Mouse (Mus musculus) embryonic facial prominence, embryonic 15.5 days (tissue): ENCODE data around the gene Mob2. TPM values are rescaled to one million over a fixed set of nuclear protein-coding genes. Genes with fewer than 3 reads are reported as not detected.

ENCODE experiments used
- ATAC-seq: fragments of 200-750 bp; cut with Nextera tagmentation; 2 replicates; pipeline ENCODE4 v1.8.0; 2017; ENCODE audit warnings: low read depth, moderate TSS enrichment; ENCODE audit not compliant: insufficient number of reproducible peaks, low FRiP score, low TSS enrichment
- H3K27ac ChIP-seq: fragments of 300-500 bp; sonication (generic); replicated peaks from 2 replicates; pipeline ENCODE4 v1.5.1; 2015; ENCODE audit warnings: mild to moderate bottlenecking, inconsistent platforms
- H3K27me3 ChIP-seq: fragments of 300-500 bp; sonication (generic); 2 replicates; pipeline ENCODE4 v1.6.1; 2015; ENCODE audit warnings: inconsistent platforms
- H3K36me3 ChIP-seq: fragments of 300-500 bp; sonication (generic); 2 replicates; pipeline ENCODE4 v1.6.1; 2015; ENCODE audit warnings: mild to moderate bottlenecking, inconsistent platforms
- H3K4me1 ChIP-seq: fragments of 300-500 bp; sonication (generic); 2 replicates; pipeline ENCODE4 v1.6.1; 2015; ENCODE audit warnings: inconsistent platforms
- H3K4me2 ChIP-seq: fragments of 300-500 bp; sonication (generic); replicated peaks from 2 replicates; pipeline ENCODE4 v1.6.1; 2015; ENCODE audit warnings: mild to moderate bottlenecking, inconsistent platforms
- H3K4me3 ChIP-seq: fragments of 300-500 bp; sonication (generic); replicated peaks from 2 replicates; pipeline ENCODE4 v1.5.1; 2015; ENCODE audit warnings: mild to moderate bottlenecking, inconsistent platforms
- H3K9ac ChIP-seq: fragments of 300-500 bp; sonication (generic); 2 replicates; pipeline ENCODE4 v1.6.1; 2015; ENCODE audit warnings: inconsistent platforms
- H3K9me3 ChIP-seq: fragments of 300-500 bp; sonication (generic); replicated peaks from 2 replicates; pipeline ENCODE4 v1.6.1; 2016; ENCODE audit warnings: inconsistent platforms
- WGBS: fragments of 180-500 bp; shearing (Covaris S2); methylation state at CpG from one replicate; pipeline ENCODE4 v1.1.7; 2015; 5-methylcytosine and 5-hydroxymethylcytosine counted together
- polyA plus RNA-seq: library from polyadenylated mRNA; unstranded; fragments of >200 nt; fragmentation: Nextera tagmentation; extraction: Ambion mirVana; gene quantifications from 2 replicates; pipeline ENCODE4 v1.2.1, GENCODE M21; 2015

The Mob2 gene
- polyA plus RNA-seq, 1 experiment from 2014 or later: 79.5 TPM

DNA sequence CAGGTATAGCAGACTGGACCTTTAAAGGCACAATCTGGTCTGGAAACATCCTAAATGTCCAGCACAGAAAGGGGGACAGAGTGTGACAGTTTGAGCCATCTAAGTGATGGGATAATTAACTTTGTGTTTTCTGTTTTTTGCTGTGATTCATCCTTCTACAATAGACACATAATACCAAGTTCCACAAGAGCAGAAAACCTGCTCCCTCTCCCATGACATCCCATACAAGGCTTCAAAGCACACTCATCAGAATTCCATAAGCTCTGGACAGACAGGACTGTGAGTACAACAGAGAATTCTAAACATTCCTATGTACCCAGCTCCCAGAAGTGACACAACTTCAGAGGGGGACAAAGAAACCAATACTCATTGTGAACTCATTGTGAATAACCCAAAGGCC lies 10.3 kb downstream of the Mob2 start:
- H3K27me3 ChIP-seq: no peaks in the 10 kb centered on the region
- no peak overlapping the region for H3K4me2 ChIP-seq
- H3K36me3 ChIP-seq: peaks cover 7% of the 10 kb centered on the region
- no peaks in the 10 kb centered on the region for H3K4me1 ChIP-seq
- no peak for ATAC-seq
- no peak overlapping the region for H3K4me3 ChIP-seq
- no peaks in the 10 kb centered on the region for H3K9me3 ChIP-seq
- H3K27ac ChIP-seq: no peak overlapping the region
- H3K9ac ChIP-seq: no peak overlapping the region

DNA sequence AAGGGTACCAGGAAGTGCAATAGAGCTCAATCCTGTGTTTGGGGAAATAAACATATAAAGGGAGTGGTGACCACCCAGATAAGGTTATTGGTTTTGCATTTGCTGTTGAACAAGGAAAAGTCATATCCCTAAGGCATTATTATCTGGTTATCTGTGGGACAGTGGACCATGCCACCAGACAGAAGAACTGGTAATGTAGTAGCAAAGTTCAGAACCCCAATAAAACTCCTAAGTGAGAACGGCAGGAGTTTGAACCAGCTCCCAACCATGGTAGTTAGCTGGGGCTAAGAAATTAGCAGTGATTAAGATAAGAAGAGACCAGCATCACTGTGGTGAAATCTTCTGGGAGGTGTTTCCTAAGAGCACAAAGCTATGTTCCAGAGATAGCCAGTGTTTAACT lies 14.9 kb downstream of the Mob2 start:
- H3K27ac ChIP-seq: no peak overlapping the region
- no peaks in the 10 kb centered on the region; the same call in 1 of the 2 replicates for H3K36me3 ChIP-seq
- H3K4me1 ChIP-seq: no peaks in the 10 kb centered on the region
- H3K4me3 ChIP-seq: no peak overlapping the region
- no peak overlapping the region for H3K9ac ChIP-seq
- WGBS: 89% methylated on average over 1 of the region's 1 CpGs
- H3K27me3 ChIP-seq: no peaks in the 10 kb centered on the region
- ATAC-seq: no peak
- no peak overlapping the region for H3K4me2 ChIP-seq
- no peaks in the 10 kb centered on the region for H3K9me3 ChIP-seq

- H3K36me3 ChIP-seq: no peaks in the 10 kb centered on the region; the same call in 1 of the 2 replicates
- no peak for ATAC-seq
- H3K9ac ChIP-seq: no peak overlapping the region
- H3K9me3 ChIP-seq: no peaks in the 10 kb centered on the region
- no peaks in the 10 kb centered on the region for H3K27me3 ChIP-seq
- H3K27ac ChIP-seq: no peak overlapping the region
- 64% methylated on average over 2 of the region's 2 CpGs for WGBS
- H3K4me2 ChIP-seq: no peak overlapping the region
- H3K4me3 ChIP-seq: no peak overlapping the region
- no peaks in the 10 kb centered on the region for H3K4me1 ChIP-seq
These were observed 15.5 kb downstream of the Mob2 start for GRCm38 (mm10) chr7:142045344-142045743.

DNA sequence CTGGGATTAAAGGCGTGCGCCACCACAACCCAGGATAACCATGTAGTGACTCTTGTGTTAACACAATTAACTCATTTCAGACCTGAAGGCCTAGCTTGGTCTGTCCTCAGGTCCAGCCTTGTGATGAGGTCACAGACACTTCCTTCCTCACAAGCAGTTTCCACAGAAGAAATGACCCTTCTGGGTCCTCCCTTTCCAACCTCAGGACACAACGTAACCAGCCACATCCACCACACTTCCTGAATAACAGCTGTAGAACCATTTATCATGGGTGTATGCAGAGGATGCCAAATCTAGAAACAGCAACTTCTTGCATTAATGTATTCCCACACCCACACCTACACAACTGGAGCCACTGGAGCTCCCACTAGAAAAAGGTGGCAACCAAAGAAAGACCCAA lies 20.1 kb downstream of the Mob2 start:
- Histone ChIP-seq H3K4me3 (no peak overlapping the region), H3K4me1 (no peaks in the 10 kb centered on the region), H3K4me2 (no peak overlapping the region), H3K9me3 (no peaks in the 10 kb centered on the region), H3K27me3 (no peaks in the 10 kb centered on the region), H3K27ac (no peak overlapping the region), H3K9ac (no peak overlapping the region), H3K36me3 (no peaks in the 10 kb centered on the region)
- 92% methylated on average over 3 of the region's 3 CpGs for WGBS
- ATAC-seq: no peak

DNA sequence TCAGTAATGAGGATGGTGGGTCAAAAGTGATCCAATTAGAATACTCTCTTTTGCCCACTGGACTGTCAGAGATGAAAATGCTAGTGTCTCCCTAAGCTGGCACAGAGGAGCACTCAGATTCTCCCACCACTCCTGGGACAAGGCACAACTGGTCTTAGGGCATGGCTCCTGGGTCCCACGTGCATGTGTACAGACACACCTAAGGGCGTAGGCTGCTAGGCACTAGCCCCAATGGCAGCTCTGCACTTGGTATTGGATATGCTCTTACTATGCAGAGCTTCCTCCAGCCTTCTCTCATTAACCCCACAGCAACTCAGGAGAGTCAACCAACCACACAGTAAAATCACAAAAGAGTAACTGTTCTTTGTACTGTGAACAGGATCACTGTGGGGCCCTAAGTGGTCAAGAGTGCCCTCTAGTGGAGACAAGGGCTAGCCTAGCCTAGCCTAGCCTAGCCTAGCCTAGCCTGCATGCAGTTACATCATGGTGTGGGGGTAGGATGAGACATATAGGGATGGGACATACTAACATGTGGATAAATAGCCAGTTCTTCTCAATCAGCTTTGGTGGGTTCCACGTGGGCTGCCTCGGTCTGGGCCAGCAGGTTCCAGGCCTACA lies 23.2 kb downstream of the Mob2 start:
- H3K27ac ChIP-seq: no peak overlapping the region
- 67% methylated on average over 4 of the region's 4 CpGs for WGBS
- no peak overlapping the region for H3K4me2 ChIP-seq
- H3K9ac ChIP-seq: no peak overlapping the region
- no peaks in the 10 kb centered on the region for H3K36me3 ChIP-seq
- ATAC-seq: no peak
- H3K4me3 ChIP-seq: no peak overlapping the region
- H3K9me3 ChIP-seq: no peaks in the 10 kb centered on the region
- peaks cover 7% of the 10 kb centered on the region; the same call in 1 of the 2 replicates for H3K4me1 ChIP-seq
- no peaks in the 10 kb centered on the region for H3K27me3 ChIP-seq

GRCm38 (mm10) chr7:142035048-142035811 lies 25.6 kb downstream of the Mob2 start:
- 53% methylated on average over 2 of the region's 2 CpGs for WGBS
- H3K9me3 ChIP-seq: no peaks in the 10 kb centered on the region
- no peaks in the 10 kb centered on the region for H3K36me3 ChIP-seq
- no peak overlapping the region for H3K4me3 ChIP-seq
- no peaks in the 10 kb centered on the region for H3K27me3 ChIP-seq
- H3K4me1 ChIP-seq: peaks cover 7% of the 10 kb centered on the region; the same call in 1 of the 2 replicates
- ATAC-seq: 0 out of 2 replicates have a peak, but pooled peaks have one; percentile 9
- no peak overlapping the region for H3K9ac ChIP-seq
- no peak overlapping the region for H3K4me2 ChIP-seq
- peak overlapping the region; percentile 40; the same call in 1 of the 2 replicates for H3K27ac ChIP-seq

DNA sequence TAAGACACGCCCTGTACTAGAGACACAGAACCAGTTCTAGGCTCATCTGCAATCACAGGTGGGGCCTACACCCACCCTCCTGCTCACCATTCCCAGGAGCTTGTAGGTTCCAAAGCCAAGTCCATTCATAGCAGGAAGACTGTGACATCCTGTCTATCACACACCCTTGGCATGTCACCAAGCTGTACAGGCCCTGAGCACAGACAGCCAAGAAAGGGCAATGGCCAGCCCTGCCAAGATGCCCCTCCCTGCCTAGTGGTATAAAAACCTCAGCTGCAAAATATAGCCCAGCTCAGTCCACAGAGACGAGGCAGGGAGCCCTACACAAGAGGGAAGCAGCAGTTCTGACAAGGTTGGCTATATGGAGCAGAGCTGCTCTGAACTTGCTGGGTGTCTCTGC lies 26.7 kb downstream of the Mob2 start:
- ATAC-seq: 0 out of 2 replicates have a peak, but pooled peaks have one; percentile 32
- 62% methylated on average over 2 of the region's 2 CpGs for WGBS
- no peak overlapping the region for H3K9ac ChIP-seq

DNA sequence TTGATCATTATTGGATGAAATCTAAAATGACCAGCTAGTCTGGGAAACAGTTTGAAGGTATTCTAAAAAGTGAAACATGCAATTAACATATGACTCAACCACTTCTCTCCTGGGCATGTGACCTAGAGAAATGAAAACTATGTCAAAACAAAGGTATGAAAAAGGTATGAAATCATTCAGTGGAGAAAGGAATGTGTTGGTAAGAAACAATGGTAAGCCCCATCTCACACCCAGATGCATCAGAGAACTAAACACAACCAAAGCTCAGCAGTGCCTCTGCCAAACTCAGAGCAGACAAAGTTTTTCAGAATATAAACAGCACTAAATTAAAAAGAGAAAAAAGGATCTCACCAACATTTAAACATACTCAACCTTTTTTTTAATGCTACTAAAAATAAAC lies 30.8 kb downstream of the Mob2 start:
- ATAC-seq: no peak
- H3K9me3 ChIP-seq: no peaks in the 10 kb centered on the region

More for the DNA sequence above, 26.7 kb downstream of the Mob2 start:
- no peaks in the 10 kb centered on the region for H3K36me3 ChIP-seq
- H3K4me1 ChIP-seq: peaks cover 7% of the 10 kb centered on the region; the same call in 1 of the 2 replicates
- no peaks in the 10 kb centered on the region for H3K27me3 ChIP-seq
- H3K9me3 ChIP-seq: no peaks in the 10 kb centered on the region
- H3K4me3 ChIP-seq: no peak overlapping the region
- no peak overlapping the region for H3K4me2 ChIP-seq
- H3K27ac ChIP-seq: peak overlapping the region; percentile 60; the same call in 1 of the 2 replicates

DNA sequence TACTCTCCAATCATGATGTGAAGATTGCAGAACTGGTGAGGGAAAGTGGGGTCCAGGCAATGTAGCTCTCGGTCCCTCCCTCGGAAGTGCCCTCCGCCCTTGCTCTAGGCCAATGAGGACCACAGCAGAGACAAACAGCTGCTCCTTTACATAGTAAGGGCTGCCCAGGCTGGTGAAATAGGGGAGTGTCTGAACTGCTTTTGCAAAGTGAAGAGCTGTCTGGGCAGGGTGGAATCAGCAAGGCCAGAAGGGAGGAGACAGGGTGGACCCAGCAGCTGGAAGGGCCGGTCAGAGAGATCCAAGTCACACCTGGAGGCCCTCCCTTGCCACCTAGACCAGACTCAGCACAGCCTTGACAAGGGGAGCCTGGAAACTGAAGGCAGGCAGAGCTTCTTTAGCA lies 34.9 kb downstream of the Mob2 start:
- Histone ChIP-seq H3K4me2 (no peak overlapping the region), H3K4me1 (peaks cover 23% of the 10 kb centered on the region), H3K36me3 (no peaks in the 10 kb centered on the region), H3K27me3 (no peaks in the 10 kb centered on the region), H3K9ac (no peak overlapping the region), H3K27ac (peak overlapping the region; percentile 72), H3K4me3 (no peak overlapping the region), H3K9me3 (no peaks in the 10 kb centered on the region)
- peak; percentile 31; the same call in 1 of the 2 replicates for ATAC-seq
- WGBS: 64% methylated on average over 4 of the region's 4 CpGs

More for the DNA sequence above, 30.8 kb downstream of the Mob2 start:
- Histone ChIP-seq H3K4me2 (no peak overlapping the region), H3K27ac (no peak overlapping the region), H3K4me3 (no peak overlapping the region), H3K27me3 (no peaks in the 10 kb centered on the region), H3K9ac (no peak overlapping the region), H3K36me3 (no peaks in the 10 kb centered on the region), H3K4me1 (peaks cover 25% of the 10 kb centered on the region)

DNA sequence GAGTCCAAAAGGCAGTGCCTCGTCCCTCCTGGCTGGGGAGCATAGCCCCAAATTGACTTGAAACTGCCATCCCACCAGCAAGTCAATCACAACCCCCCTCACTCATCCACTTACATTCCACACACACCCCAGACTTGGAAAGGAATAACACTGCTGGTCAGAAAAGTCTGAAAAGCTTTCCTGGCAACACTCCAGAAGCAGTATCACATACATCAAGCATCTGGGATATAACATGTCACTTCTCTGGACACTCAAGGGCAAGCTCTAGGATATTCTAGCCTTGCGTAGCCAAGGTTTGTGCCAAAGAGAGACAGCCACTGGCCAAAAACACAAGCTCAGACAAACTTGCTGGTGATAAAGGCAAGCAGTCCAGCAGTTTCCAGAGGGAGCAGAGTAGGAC lies 35.7 kb downstream of the Mob2 start:
- no peak for ATAC-seq
- H3K9ac ChIP-seq: no peak overlapping the region
- H3K9me3 ChIP-seq: no peaks in the 10 kb centered on the region
- H3K36me3 ChIP-seq: no peaks in the 10 kb centered on the region
- no peak overlapping the region for H3K4me3 ChIP-seq
- no peak overlapping the region for H3K4me2 ChIP-seq
- WGBS: 58% methylated on average over 2 of the region's 2 CpGs
- peak overlapping the region; percentile 72 for H3K27ac ChIP-seq
- H3K27me3 ChIP-seq: no peaks in the 10 kb centered on the region
- peaks cover 26% of the 10 kb centered on the region for H3K4me1 ChIP-seq

DNA sequence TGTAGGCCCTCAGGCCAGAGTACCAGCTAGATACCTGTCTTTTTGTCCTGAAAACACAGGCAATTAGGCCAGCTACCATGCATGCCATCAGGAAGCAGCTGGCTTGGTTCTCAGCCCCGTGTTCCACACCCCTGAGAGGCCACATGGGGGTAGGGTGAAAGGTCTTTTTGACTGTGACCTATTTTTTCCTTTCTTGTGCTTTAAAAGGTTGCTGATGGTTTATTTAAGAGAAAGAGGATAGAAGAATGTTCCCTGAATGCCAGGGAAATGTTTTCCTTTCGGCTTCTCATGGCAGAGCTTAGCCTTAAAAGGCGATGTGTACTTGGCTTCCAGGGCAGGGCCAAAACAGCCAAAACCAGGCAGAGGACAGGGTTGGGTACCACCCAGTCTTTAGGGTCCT lies 40.0 kb downstream of the Mob2 start:
- no peak overlapping the region for H3K27ac ChIP-seq
- H3K9ac ChIP-seq: no peak overlapping the region
- no peaks in the 10 kb centered on the region for H3K27me3 ChIP-seq
- no peak overlapping the region for H3K4me2 ChIP-seq
- no peak overlapping the region for H3K4me3 ChIP-seq
- H3K4me1 ChIP-seq: peaks cover 18% of the 10 kb centered on the region; the same call in 1 of the 2 replicates
- 58% methylated on average over 3 of the region's 3 CpGs for WGBS
- ATAC-seq: no peak
- H3K9me3 ChIP-seq: no peaks in the 10 kb centered on the region
- H3K36me3 ChIP-seq: peaks cover 4% of the 10 kb centered on the region
